Mouse (Mus musculus) kidney, adult 2 months (tissue): ENCODE results near the gene Flywch1.

Source experiments
- CTCF ChIP-seq: fragments of 200-500 bp; conservative IDR thresholded peaks from 2 replicates; pipeline ENCODE4 v1.5.1; 2011; ENCODE audit warnings: low read depth, mild to moderate bottlenecking, control low read depth, low read length, moderate library complexity, mixed read lengths; ENCODE audit not compliant: insufficient read depth, insufficient read length
- POLR2A ChIP-seq: fragments of 200-500 bp; IDR thresholded peaks from one replicate; pipeline ENCODE4 v1.6.1; 2011; ENCODE audit warnings: low read depth, low read length, control low read depth

GRCm38 (mm10) chr17:23705525-23706104 lies 65.8 kb downstream of the Flywch1 start:
- TF ChIP-seq CTCF: no peak
- TF ChIP-seq POLR2A: no peak
